Mouse (Mus musculus): ENCODE results near the gene Gm21497. TPM values are rescaled to one million over a fixed set of nuclear protein-coding genes. Genes with fewer than 3 reads are reported as not detected.
"Not testable (repeated sequence)": the region's sequence is repeated elsewhere in the genome, so short reads cannot be mapped to it uniquely, and the experiment has no call there.

Gm21497 gene
- not detected in 2 replicates for polyA plus RNA-seq (2012)

DNA sequence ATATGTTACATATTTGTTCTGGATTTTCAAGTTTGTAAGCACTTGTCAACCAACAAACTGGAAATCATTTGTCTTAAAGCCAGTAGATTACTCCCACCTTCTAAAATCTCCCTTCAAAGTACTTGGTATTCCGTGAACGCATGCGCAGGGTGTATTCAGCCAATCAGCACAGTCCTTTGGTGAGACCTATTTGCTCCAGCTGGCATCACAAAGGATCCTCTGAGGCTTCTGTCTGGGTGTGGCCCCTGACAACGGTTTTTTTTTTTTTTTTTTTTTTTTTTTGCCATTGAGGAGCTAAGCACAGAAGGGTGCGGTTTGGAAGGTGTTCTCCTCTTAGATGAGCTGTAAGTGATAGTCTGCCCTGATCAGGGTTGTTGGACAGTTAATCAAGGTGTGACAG, at the start of gene Gm21497:
Gene Gm21497 (plus strand): TSS at position 301 of the 400 bp plus-strand sequence.
- not testable (repeated sequence) for TF ChIP-seq GATA1 (IDR thresholded peaks at IDR 0.05; ENCODE audit: low read length)

All from G1E-ER4 (cell line).